Mouse (Mus musculus) right cerebral cortex, postnatal 25 days (tissue): ENCODE data around the gene Rangrf.
"Not testable (repeated sequence)": the region's sequence is repeated elsewhere in the genome, so short reads cannot be mapped to it uniquely, and the experiment has no call there.

Experiments used
- DNase-seq: peaks from one replicate; pipeline ENCODE4 v3.0.0; 2022

Gene Rangrf

GRCm38 (mm10) chr11:68942731-68943130 lies 32.3 kb downstream of the Rangrf start:
- DNase-seq: no peak

- DNase-seq: no peak
Measured at GRCm38 (mm10) chr11:68940516-68940915, 34.5 kb downstream of the Rangrf start.

GRCm38 (mm10) chr11:68939451-68940304 lies 35.3 kb downstream of the Rangrf start:
- DNase-seq: peak; percentile 86

GRCm38 (mm10) chr11:68936951-68937350 lies 38.0 kb downstream of the Rangrf start:
- DNase-seq: not testable (repeated sequence)

GRCm38 (mm10) chr11:68933885-68934507 lies 41.0 kb downstream of the Rangrf start:
- DNase-seq: no peak

- DNase-seq: no peak
Measured at GRCm38 (mm10) chr11:68929947-68930346, 45.0 kb downstream of the Rangrf start.

GRCm38 (mm10) chr11:68926981-68927380 lies 48.0 kb downstream of the Rangrf start, which contains the start of gene Odf4:
TSS of gene Odf4 (minus strand) at chr11:68927081.
- no peak for DNase-seq

GRCm38 (mm10) chr11:68924749-68925148 lies 50.2 kb downstream of the Rangrf start:
- DNase-seq: no peak

GRCm38 (mm10) chr11:68923191-68923590 lies 51.8 kb downstream of the Rangrf start:
- DNase-seq: no peak
